Mouse (Mus musculus) sigmoid colon, adult 10 weeks (tissue): ENCODE data around the gene Lipt1. TPM values are rescaled to one million over a fixed set of nuclear protein-coding genes. Genes with fewer than 3 reads are reported as not detected.

Experiments used
- polyA plus RNA-seq: library from polyadenylated mRNA; stranded (reverse); fragments of 350-450 nt; fragmentation: Illumina TruSeq; extraction: RNeasy Lipid Tissue Mini Kit (QIAGEN cat#74804); gene quantifications from one replicate; pipeline ENCODE4 v1.2.3, GENCODE M21; 2014; ENCODE audit warnings: low read depth, low replicate concordance

Gene Lipt1
- 5.2 TPM for polyA plus RNA-seq

GRCm38 (mm10) chr1:37871704-37872103 is at the start of gene Lipt1:
Gene Lipt1 (plus strand): TSS chr1:37871738.

GRCm38 (mm10) chr1:37866286-37866685 is 5.3 kb upstream of the Lipt1 start, which contains the start of gene Tsga10:
Gene Tsga10 (minus strand): TSS chr1:37866429.

GRCm38 (mm10) chr1:37890025-37890652 is 18.6 kb downstream of the Lipt1 start, which contains the start of the genes Mitd1 and Mrpl30:
Gene Mitd1 (minus strand): TSS chr1:37890411.
Gene Mrpl30 (plus strand): TSS chr1:37890477.

GRCm38 (mm10) chr1:37916393-37916792 is 44.9 kb downstream of the Lipt1 start, which contains the start of gene Lyg2:
Gene Lyg2 (minus strand): TSS chr1:37916493.

Other genes starting within 250 kb of the Lipt1 start
- gene 2010300C02Rik, start 151.7 kb upstream of the Lipt1 start, polyA plus RNA-seq: 6.2 TPM
- gene Tsga10, start 5.3 kb upstream of the Lipt1 start, polyA plus RNA-seq: 15.7 TPM
- 129 TPM for gene Mitd1, start 18.7 kb downstream of the Lipt1 start, polyA plus RNA-seq
- gene Mrpl30, start 18.7 kb downstream of the Lipt1 start, polyA plus RNA-seq: 259 TPM
- not detected for gene Lyg2, start 44.8 kb downstream of the Lipt1 start, polyA plus RNA-seq
- gene Lyg1, start 86.0 kb downstream of the Lipt1 start, polyA plus RNA-seq: not detected
- 167 TPM for gene Txndc9, start 126.2 kb downstream of the Lipt1 start, polyA plus RNA-seq
- 90.6 TPM for gene Eif5b, start 126.3 kb downstream of the Lipt1 start, polyA plus RNA-seq